Mouse (Mus musculus) C2C12 (cell line): ENCODE measurements around the gene Ascl1.

Source experiments
- CTCF ChIP-seq: IDR thresholded peaks from one replicate; pipeline ENCODE4 v1.5.1; 2011; ENCODE audit not compliant: control insufficient read depth, insufficient read depth, insufficient read length
- MAX ChIP-seq: IDR thresholded peaks from one replicate; pipeline ENCODE4 v1.6.1; 2011; ENCODE audit warnings: mild to moderate bottlenecking, control low read depth
- MYOD1 ChIP-seq: IDR thresholded peaks from one replicate; pipeline ENCODE4 v1.6.1; 2011; ENCODE audit warnings: low read depth; ENCODE audit not compliant: control insufficient read depth, insufficient read length
- MYOG ChIP-seq: IDR thresholded peaks from one replicate; pipeline ENCODE4 v1.6.1; 2011; ENCODE audit not compliant: control insufficient read depth, insufficient read length; ENCODE audit errors: extremely low read depth
- USF1 ChIP-seq: IDR thresholded peaks from one replicate; pipeline ENCODE4 v1.6.1; 2011; ENCODE audit warnings: low read depth, mild to moderate bottlenecking, control low read depth, moderate library complexity

- TF ChIP-seq CTCF, result no peak
- TF ChIP-seq USF1, result no peak
- TF ChIP-seq MYOD1, result no peak
- TF ChIP-seq MYOG, result no peak
- TF ChIP-seq MAX, result no peak
Measured at GRCm38 (mm10) chr10:87449368-87449767, 44.1 kb downstream of the Ascl1 start.
